Mouse (Mus musculus) ES-E14 (cell line): ENCODE measurements around the gene Fam240b.

Experiments used
- CHD2 ChIP-seq: IDR thresholded peaks from 2 replicates; pipeline ENCODE4 v1.6.1; 2014; ENCODE audit warnings: mild to moderate bottlenecking, low read depth, low read length, inconsistent platforms
- ZC3H11A ChIP-seq: IDR thresholded peaks from 2 replicates; pipeline ENCODE4 v1.6.1; 2012; ENCODE audit warnings: low read depth, mild to moderate bottlenecking, inconsistent platforms, low read length, borderline replicate concordance
- ZNF384 ChIP-seq: IDR thresholded peaks from 2 replicates; pipeline ENCODE4 v1.6.1; 2012; ENCODE audit warnings: low read depth, low read length, inconsistent platforms

DNA sequence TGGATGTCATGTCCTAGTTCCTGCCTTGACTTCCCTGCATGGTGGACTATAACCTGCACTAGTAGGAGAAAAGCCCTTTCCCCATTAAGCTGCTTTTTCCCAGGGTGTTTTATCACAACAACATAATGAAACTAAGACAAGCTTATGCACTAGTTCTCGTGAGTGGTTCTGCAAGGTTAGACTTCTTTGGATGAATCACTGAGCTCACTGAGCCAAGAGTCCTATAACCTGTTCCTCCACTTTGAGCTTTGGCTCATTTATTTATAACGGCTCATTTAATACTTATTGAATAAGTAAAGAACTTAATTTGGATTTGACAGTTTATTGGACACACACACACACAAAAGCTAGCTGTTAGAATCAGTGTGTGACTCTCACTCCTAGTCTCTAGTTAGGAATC is 16.7 kb upstream of the Fam240b start:
- TF ChIP-seq ZC3H11A, result no peak
- no peak for TF ChIP-seq CHD2
- no peak for TF ChIP-seq ZNF384
